Comparison of ENCODE assay signal across 9 mouse cellular contexts in the genomic region with DNA sequence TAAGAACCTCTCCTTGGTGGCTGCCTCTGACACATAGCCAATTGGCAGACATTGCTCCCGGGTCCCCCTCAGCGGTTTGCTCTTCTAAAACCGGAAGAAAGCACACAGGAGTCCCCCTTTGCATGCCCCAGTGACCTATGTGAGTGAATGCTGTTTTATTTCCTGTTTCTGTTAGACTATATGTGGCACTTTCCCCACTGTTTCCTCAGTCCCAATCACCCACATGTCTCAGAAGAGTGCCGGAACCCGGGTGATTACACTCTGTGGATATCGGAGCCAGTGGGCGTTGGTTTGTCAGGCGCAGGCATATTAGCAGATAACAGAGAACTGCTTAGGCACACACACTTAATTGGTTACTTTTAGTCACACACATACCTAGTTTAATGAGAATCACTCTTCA.
DNase-seq lines count a peak whose midpoint lies in the region; ATAC-seq and TF ChIP-seq lines count a peak whose summit lies in the region.
"Had no signal": no experiment of that assay in that cellular context is flagged by ENCODE, and none has a peak within 500 bp of the region (broad histone marks: within the 10 kb centered on the region; RNA-seq: fewer than 3 reads in every experiment).

No protein-coding gene starts in this region.

- H3K27me3 ChIP-seq in heart, embryonic 12.5 days (replicated peaks) = no peaks in the 10 kb centered on the region
- no peaks in the 10 kb centered on the region for H3K27me3 ChIP-seq in heart, adult 2 months (ENCODE audit: control insufficient read depth, insufficient read depth, low read length)

- intact Hi-C loops in heart, adult 2 months (cut with DNase I) = no loop called here

- H3K9me3 ChIP-seq in heart, embryonic 12.5 days (replicated peaks) = no peaks in the 10 kb centered on the region

- H3K4me3 ChIP-seq in heart, embryonic 12.5 days = no peak overlapping the region
- H3K4me3 ChIP-seq in heart, adult 2 months = no peak overlapping the region

- peaks cover 5% of the 10 kb centered on the region; the same call in 1 of the 2 replicates for H3K4me1 ChIP-seq in heart, embryonic 12.5 days (replicated peaks)
- H3K4me1 ChIP-seq in heart, adult 2 months (ENCODE audit: control insufficient read depth, insufficient read depth, low read length) = no peaks in the 10 kb centered on the region

- no peak for TF ChIP-seq POLR2A in heart, adult 2 months (IDR thresholded peaks at IDR 0.05; ENCODE audit: insufficient read depth, low read depth, low read length)

- peak; percentile 42; the same call in 1 of the 2 replicates for ATAC-seq in heart, embryonic 12.5 days (ENCODE audit: insufficient number of reproducible peaks, low FRiP score)
- peak; percentile 78 to 83 for ATAC-seq in hematopoietic stem cell, adult 5-6 weeks (replicated peaks in 1 of 2; ENCODE audit: insufficient read depth in 1 of 2, low FRiP score in 2 of 2, low TSS enrichment in 1 of 2, low read depth in 1 of 2, poor library complexity in 2 of 2, severe bottlenecking in 2 of 2)
- ATAC-seq in megakaryocyte, adult 5-6 weeks (ENCODE audit: poor library complexity, severe bottlenecking) = peak; percentile 65

- DNase-seq in heart, adult 2 months = no peak
- DNase-seq in thymus, postnatal 25 days = peak; percentile 49
- no peak for DNase-seq in urinary bladder, postnatal 4 days (ENCODE audit: low spot score in 2 of 2)
- no peak for DNase-seq in layer of hippocampus, postnatal 36 days
- no peak for DNase-seq in urinary bladder, postnatal 14 days (ENCODE audit: low spot score)
- DNase-seq: lung, embryonic 14.5 days had no signal

- no peak overlapping the region for H3K4me2 ChIP-seq in heart, embryonic 12.5 days
- H3K4me2 ChIP-seq: lung, embryonic 14.5 days had no signal

- no peak for TF ChIP-seq EP300 in heart, adult 2 months (IDR thresholded peaks at IDR 0.05; ENCODE audit: insufficient read depth, low read depth, low read length)

- 49% methylated on average over 8 of the region's 8 CpGs for WGBS in heart, embryonic 12.5 days
- WGBS in heart, adult 2 months = 28% methylated on average over 8 of the region's 8 CpGs

- H3K36me3 ChIP-seq in heart, embryonic 12.5 days = no peaks in the 10 kb centered on the region
- H3K36me3 ChIP-seq in heart, adult 2 months (ENCODE audit: control insufficient read depth, insufficient read depth, low read length) = no peaks in the 10 kb centered on the region

- TF ChIP-seq CTCF in heart, adult 2 months (IDR thresholded peaks at IDR 0.05) = no peak

- no peak overlapping the region for H3K9ac ChIP-seq in heart, embryonic 12.5 days
- H3K9ac ChIP-seq in heart, adult 2 months (ENCODE audit: low read depth, low read length) = no peak overlapping the region
- H3K9ac ChIP-seq: lung, embryonic 14.5 days had no signal

- H3K27ac ChIP-seq in heart, embryonic 12.5 days (ENCODE audit: poor library complexity, severe bottlenecking) = 0 out of 2 replicates have a peak overlapping the region, but pooled peaks have one; percentile 38
- H3K27ac ChIP-seq in heart, adult 2 months = no peak overlapping the region

- no peaks in the 10 kb centered on the region for H3K79me2 ChIP-seq in heart, adult 2 months (replicated peaks; ENCODE audit: control insufficient read depth, insufficient read depth, low read length)
